Mouse (Mus musculus) embryo, embryonic 11 days (tissue): Measurements from ENCODE around the gene Sat2.
A peak's percentile ranks its signal among the peaks of the same experiment; 100 is the strongest.

Experiments used
- DNase-seq: peaks from one replicate; pipeline ENCODE4 v3.0.0-alpha.2; 2015

Sat2 gene

GRCm38 (mm10) chr11:69672211-69672706, 50.4 kb downstream of the Sat2 start, which contains the start of gene Eif4a1:
Gene Eif4a1 (minus strand): TSS chr11:69672423.
- DNase-seq, result peak; percentile 100
